Mouse (Mus musculus) spleen, adult 2 months (tissue): Measurements from ENCODE around the gene Mrps11. TPM values are rescaled to one million over a fixed set of nuclear protein-coding genes. Genes with fewer than 3 reads are reported as not detected.

Experiments
- DNase-seq, 2 experiments: peaks; one replicate each; pipeline versions ENCODE4 v3.0.0 to v3.0.0-alpha.2; 2012 to 2021; ENCODE audit warnings: low spot score in 2 of 2, low read depth in 1 of 2
- H3K27ac ChIP-seq: fragments of 200-500 bp; 2 replicates; pipeline ENCODE4 v1.5.1; 2012; ENCODE audit warnings: low read length, inconsistent platforms; ENCODE audit not compliant: insufficient read depth
- H3K27me3 ChIP-seq: fragments of 200-500 bp; 2 replicates; pipeline ENCODE4 v1.6.1; 2012; ENCODE audit warnings: mild to moderate bottlenecking, moderate library complexity, low read length, inconsistent platforms; ENCODE audit not compliant: control insufficient read depth, insufficient read depth
- H3K36me3 ChIP-seq: fragments of 200-500 bp; 2 replicates; pipeline ENCODE4 v1.6.1; 2012; ENCODE audit warnings: mild to moderate bottlenecking, low read length, inconsistent platforms; ENCODE audit not compliant: control insufficient read depth, insufficient read depth
- H3K4me1 ChIP-seq: fragments of 200-500 bp; 2 replicates; pipeline ENCODE4 v1.6.1; 2011; ENCODE audit warnings: inconsistent platforms; ENCODE audit not compliant: control insufficient read depth, insufficient read depth, insufficient read length
- H3K4me3 ChIP-seq: fragments of 200-500 bp; 2 replicates; pipeline ENCODE4 v1.5.1; 2011; ENCODE audit warnings: mild to moderate bottlenecking, inconsistent platforms; ENCODE audit not compliant: insufficient read depth, insufficient read length; ENCODE audit errors: extremely low read depth
- CTCF ChIP-seq: fragments of 200-500 bp; IDR thresholded peaks from 2 replicates; pipeline ENCODE4 v1.5.1; 2011; ENCODE audit warnings: mild to moderate bottlenecking, inconsistent platforms; ENCODE audit not compliant: insufficient read depth, insufficient read length, insufficient replicate concordance; ENCODE audit errors: extremely low read depth
- POLR2A ChIP-seq: fragments of 200-500 bp; IDR thresholded peaks from 2 replicates; pipeline ENCODE4 v1.6.1; 2011; ENCODE audit warnings: low read depth, low read length, inconsistent platforms
- WGBS: fragments of 180-500 bp; shearing (Covaris S2); methylation state at CpG from one replicate; pipeline ENCODE4 v1.1.7; 2018; 5-methylcytosine and 5-hydroxymethylcytosine counted together
- polyA plus RNA-seq: library from polyadenylated mRNA; depleted of rRNA; stranded (reverse); fragments of >200 nt; gene quantifications from 2 replicates; pipeline ENCODE4 v1.2.3, GENCODE M21; 2012

Mrps11 gene
- polyA plus RNA-seq, 1 experiment: 20.4 TPM

DNA sequence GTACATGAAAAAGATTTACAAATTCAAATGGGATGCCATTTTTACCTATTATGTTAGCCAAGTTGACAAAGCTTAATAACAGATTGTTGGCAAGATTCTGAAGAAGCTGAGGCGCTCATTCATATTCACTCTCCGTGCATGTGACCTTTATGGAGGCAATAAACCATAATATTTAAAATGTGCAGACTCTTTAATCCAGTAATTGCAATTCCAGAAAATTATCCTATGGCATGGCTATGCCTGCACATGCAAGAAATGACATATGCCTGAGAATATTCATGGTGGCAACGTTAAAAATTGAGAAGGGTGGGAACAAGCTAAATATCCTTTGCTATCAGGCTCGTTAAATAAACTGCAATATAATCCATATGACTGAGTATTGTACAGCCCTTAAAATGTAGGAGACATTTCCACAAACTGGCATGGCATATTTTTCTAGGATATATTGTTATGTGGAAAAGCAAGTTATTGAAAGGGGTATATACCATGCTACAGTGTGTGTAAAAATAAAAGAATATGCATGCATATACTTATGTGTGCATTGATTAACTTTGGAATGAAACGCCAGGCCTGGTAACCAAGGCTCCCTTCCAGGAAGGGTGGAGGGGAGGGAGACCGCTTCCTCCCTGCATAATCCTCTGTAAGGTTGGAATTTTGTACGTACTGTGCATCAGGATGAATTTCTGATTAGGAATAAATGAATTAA lies 29.0 kb upstream of the Mrps11 start:
- Histone ChIP-seq H3K4me1 (no peaks in the 10 kb centered on the region), H3K4me3 (no peak overlapping the region), H3K27ac (no peak overlapping the region), H3K36me3 (no peaks in the 10 kb centered on the region), H3K27me3 (no peaks in the 10 kb centered on the region)
- no peak for DNase-seq
- WGBS: 87% methylated on average over 7 of the region's 7 CpGs
- TF ChIP-seq POLR2A (no peak), CTCF (no peak)

DNA sequence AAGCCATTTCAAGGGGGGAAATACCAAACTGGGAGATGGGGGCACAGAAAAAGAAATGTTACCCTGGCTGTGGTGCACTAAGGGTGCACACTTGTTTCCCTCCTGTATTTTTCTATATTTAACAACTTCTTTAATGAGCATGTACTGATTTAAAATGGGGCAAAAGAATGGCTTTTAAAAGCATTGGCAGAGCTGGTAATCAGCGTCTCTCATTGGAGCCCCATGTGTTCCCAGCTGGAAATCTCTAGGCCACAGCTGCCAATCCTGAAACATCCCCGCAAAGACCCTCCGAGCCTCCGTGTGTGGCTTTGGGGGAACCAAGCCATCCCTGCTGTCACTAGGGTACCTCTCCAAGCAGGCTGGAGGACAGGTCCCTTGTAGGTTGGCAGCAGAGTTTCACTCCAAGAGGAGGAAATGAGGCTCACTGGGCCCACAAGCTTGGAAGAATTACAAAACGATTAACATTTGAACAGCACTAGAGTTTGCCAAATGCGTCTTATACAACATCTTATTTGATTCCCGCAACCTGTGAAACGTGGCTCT lies 28.4 kb upstream of the Mrps11 start:
- DNase-seq: no peak

DNA sequence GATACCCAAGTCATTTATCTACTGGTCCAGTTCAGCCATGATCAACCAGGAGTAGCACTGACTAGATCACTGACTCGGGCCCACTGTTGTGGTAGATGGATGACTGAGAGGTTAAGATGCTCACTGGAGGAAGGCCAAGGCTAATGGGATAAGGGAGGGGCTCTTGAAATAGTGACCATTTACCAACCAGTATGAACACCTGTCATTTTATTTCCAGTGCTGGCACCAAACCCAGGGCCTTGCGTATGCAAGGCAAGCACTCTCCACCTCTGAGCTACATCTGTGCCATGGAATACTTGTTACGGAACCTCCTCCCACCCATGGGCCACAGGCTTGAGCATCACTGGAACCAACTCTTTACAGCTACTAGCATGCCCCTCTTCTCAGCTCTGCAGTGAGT lies 19.1 kb upstream of the Mrps11 start:
- H3K4me3 ChIP-seq: no peak overlapping the region
- no peak for TF ChIP-seq POLR2A
- no peak for TF ChIP-seq CTCF
- WGBS: 89% methylated on average over 3 of the region's 3 CpGs
- no peak for DNase-seq
- H3K27ac ChIP-seq: no peak overlapping the region
- H3K4me1 ChIP-seq: no peaks in the 10 kb centered on the region
- no peaks in the 10 kb centered on the region for H3K27me3 ChIP-seq
- H3K36me3 ChIP-seq: no peaks in the 10 kb centered on the region

More for the DNA sequence above, 28.4 kb upstream of the Mrps11 start:
- Histone ChIP-seq H3K36me3 (no peaks in the 10 kb centered on the region), H3K27ac (no peak overlapping the region), H3K27me3 (no peaks in the 10 kb centered on the region), H3K4me1 (no peaks in the 10 kb centered on the region), H3K4me3 (no peak overlapping the region)
- 76% methylated on average over 8 of the region's 8 CpGs for WGBS
- TF ChIP-seq CTCF (no peak), POLR2A (no peak)

DNA sequence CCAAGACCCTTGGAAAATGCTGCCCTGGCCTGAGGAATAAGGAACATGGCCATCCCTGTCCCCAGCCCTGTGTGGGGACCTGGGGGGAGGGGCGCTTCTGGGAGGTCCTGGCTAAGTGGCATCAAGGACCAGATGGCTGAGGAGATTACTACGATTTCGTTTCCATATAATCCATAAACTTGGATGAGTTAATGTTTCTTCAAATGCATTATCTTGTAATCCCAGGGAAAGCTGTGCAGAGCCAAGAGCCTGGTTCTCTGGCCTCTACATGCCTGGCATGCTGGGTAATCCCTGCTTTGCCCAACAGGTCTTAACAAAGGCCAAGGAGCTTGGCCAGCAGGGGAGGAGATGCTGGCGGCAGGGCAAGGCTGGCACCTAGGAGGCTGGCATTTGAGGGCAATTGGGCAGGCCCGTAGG lies 17.7 kb upstream of the Mrps11 start:
- TF ChIP-seq POLR2A (no peak), CTCF (no peak)
- no peaks in the 10 kb centered on the region for H3K4me1 ChIP-seq
- no peak for DNase-seq
- no peaks in the 10 kb centered on the region for H3K27me3 ChIP-seq
- H3K27ac ChIP-seq: no peak overlapping the region
- H3K36me3 ChIP-seq: no peaks in the 10 kb centered on the region
- no peak overlapping the region for H3K4me3 ChIP-seq
- WGBS: 88% methylated on average over 5 of the region's 5 CpGs

DNA sequence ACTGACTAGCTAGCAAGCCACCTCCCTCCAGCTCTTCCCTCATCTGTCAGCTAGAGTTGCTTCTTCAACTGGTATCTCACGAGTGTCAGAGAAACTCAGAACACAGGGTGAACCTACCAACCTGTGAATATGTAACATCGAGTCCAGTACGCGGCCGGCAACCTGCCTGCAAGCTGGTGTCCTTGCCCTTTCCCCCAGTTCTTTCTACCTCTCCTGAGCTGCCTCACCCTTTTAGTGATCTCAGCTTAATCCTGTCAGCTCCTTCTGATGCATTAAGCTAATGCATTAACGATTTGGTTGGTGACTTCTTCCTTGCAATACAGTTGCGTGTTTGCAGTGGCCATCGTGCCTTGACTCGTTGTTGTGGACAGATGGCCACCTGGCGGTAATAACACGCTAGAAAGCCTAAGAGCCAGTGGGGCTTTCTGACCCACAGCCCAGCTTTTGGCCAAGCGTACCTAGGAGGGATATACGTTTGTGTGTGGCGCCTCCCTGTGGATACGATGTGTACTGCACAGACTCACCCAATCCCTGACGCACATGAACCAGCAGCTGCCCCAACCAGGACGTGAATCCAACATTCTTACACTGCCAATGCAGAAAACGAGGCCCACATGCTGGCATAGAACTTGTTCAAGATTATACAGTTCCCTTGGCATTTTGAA lies 16.8 kb upstream of the Mrps11 start:
- peak; percentile 64; the same call in 1 of the 2 replicates for TF ChIP-seq CTCF
- no peak for TF ChIP-seq POLR2A
- H3K27ac ChIP-seq: no peak overlapping the region
- no peaks in the 10 kb centered on the region for H3K4me1 ChIP-seq
- H3K4me3 ChIP-seq: no peak overlapping the region
- H3K36me3 ChIP-seq: no peaks in the 10 kb centered on the region
- H3K27me3 ChIP-seq: no peaks in the 10 kb centered on the region
- WGBS: 26% methylated on average over 18 of the region's 18 CpGs
- peak; percentile 35 to 59 for DNase-seq

DNA sequence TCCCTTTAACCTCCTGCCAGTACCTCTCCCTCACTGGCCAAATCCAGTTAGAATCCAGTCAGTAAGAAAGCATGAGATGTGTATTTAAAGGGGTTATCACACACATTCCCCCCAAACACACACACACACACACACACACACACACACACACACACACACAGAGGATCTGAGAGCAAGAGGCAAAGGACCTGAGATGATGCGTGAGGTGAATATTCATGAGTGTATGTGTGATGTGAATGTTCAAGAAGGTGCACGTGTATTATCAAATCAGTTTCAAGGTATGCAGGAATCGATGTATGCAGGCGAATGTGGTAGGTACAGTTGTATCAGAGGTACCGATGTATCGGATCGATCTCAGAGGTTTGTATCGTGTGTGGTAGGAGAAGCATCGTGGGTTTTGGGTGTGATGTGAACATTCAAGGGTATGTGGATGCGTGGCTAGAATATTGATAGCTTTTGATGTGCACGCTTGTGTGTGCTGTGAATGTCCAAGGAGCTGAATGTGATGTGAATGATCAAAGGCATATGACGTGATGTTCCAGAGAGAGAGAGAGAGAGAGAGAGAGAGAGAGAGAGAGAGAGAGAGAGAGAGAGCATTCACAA lies 14.9 kb upstream of the Mrps11 start:
- DNase-seq: no peak
- Histone ChIP-seq H3K4me3 (no peak overlapping the region), H3K27ac (no peak overlapping the region), H3K4me1 (no peaks in the 10 kb centered on the region), H3K36me3 (no peaks in the 10 kb centered on the region; the same call in 1 of the 2 replicates), H3K27me3 (no peaks in the 10 kb centered on the region)
- no peak for TF ChIP-seq CTCF
- no peak for TF ChIP-seq POLR2A
- 87% methylated on average over 12 of the region's 12 CpGs for WGBS
